Mouse (Mus musculus) A20 (cell line): Measurements from ENCODE around the gene Gm45713.
A peak's percentile ranks its signal among the peaks of the same experiment; 100 is the strongest.
"Not testable (repeated sequence)": the region's sequence is repeated elsewhere in the genome, so short reads cannot be mapped to it uniquely, and the experiment has no call there.

Source experiments
- DNase-seq: peaks from one replicate; pipeline ENCODE4 v3.0.0-alpha.2; 2011; ENCODE audit warnings: low read depth, low spot score

Gene Gm45713

GRCm38 (mm10) chr7:45095965-45096364 is 40.1 kb downstream of the Gm45713 start:
- not testable (repeated sequence) for DNase-seq

DNA sequence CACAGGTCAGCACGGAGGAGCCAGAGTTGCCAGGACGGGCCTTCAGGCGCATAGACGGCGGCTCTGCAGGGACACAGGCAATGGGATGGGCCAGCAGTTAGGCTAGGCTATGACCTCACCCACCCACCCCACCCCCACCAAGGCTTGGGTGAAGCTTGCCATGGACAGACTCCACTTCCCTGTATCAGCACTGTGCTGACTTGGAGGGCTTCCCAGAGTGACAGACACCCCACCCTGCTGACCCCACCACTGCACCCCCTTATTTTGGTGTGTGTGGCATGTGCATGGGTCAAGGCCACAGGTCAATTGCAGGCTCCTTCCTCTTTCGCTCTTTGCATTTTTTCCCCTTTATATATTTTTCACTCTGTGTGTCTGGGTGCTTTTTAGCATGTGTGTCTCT is 40.7 kb downstream of the Gm45713 start:
- DNase-seq, result peak; percentile 67

DNA sequence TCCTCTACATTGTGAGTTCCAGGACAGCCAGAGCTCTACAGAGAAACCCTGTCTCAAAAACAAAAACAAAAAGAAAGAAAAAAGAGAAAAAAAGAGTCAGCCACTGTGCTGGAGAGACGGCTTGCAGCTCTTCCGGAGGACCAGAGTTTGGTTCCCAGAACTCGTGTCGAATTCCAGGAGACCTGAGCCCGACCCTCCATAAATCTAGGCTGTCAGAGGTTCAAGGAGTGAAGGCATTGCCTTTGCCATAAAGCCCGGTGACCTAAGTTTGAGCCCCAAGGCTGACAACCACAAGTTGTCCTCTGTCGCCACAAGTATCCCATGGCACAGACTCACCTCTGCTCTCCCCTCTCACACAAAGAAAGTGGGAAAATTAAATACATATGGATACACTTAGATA is 41.9 kb downstream of the Gm45713 start:
- DNase-seq, result no peak

- no peak for DNase-seq
These were observed 42.5 kb downstream of the Gm45713 start for GRCm38 (mm10) chr7:45093516-45093905.

- no peak for DNase-seq
These were observed 43.1 kb downstream of the Gm45713 start for GRCm38 (mm10) chr7:45092828-45093515.

- DNase-seq, result no peak
These were observed 44.0 kb downstream of the Gm45713 start, which contains the start of gene Rcn3 for GRCm38 (mm10) chr7:45092048-45092447. Gene Rcn3 (minus strand): TSS chr7:45092221.

- DNase-seq, result no peak
These were observed 44.7 kb downstream of the Gm45713 start for GRCm38 (mm10) chr7:45091001-45091990.

DNA sequence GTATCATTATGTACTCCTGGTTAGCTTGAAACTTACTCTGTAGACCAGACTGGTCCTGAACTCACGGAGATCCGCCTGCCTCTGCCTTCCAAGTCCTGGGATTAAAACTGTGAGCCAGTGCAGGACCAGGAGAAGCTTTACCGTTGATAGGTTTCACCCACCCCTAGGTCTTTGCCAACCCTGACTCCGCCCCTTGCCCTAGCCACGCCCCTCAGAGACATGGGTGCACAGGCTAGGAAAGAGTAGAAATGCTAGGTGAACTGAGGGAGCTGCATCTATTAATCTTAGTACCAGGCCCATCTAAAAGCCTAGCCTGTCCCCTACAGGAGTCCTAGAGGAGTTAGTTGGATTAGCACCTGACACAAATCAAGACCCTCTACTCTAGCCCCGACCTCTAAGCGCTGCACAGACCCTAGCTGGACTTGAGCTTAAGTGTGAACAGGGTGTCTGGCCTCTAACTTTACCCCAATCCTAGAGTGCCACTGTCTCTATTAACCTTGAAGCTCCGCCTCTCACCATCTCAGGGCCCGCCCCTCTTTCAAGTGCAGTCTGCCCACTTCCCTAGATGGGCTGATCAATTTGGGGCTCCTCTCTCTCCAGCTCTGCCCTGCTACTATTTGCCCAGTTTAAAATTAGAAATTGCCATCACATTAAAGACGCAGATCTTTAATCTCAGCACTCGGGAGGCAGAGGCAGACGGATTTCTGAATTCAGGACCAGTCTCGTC is 45.6 kb downstream of the Gm45713 start:
- no peak for DNase-seq

GRCm38 (mm10) chr7:45088597-45088996 is 47.4 kb downstream of the Gm45713 start:
- no peak for DNase-seq

DNA sequence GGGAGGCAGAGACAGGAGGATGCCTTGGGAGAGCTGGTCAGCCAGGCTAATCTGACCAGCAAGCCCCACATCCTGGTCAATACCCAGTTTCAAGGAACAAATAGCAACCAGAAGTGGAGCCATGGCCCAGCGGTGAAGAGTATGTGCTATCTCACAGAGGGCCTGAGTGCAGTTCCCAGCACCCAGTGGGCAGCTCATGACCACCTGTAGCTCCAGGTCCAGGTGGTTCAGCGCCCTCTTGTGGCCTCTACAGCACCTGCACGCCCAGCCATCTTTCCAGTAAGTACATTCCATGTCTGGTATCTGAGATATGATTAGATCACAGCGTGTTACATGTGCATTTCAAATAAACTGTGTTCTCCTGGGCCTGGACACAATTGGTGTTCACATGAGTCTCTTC is 49.9 kb downstream of the Gm45713 start:
- DNase-seq, result no peak

- no peak for DNase-seq
These were observed 52.6 kb downstream of the Gm45713 start for GRCm38 (mm10) chr7:45083300-45083890.

DNA sequence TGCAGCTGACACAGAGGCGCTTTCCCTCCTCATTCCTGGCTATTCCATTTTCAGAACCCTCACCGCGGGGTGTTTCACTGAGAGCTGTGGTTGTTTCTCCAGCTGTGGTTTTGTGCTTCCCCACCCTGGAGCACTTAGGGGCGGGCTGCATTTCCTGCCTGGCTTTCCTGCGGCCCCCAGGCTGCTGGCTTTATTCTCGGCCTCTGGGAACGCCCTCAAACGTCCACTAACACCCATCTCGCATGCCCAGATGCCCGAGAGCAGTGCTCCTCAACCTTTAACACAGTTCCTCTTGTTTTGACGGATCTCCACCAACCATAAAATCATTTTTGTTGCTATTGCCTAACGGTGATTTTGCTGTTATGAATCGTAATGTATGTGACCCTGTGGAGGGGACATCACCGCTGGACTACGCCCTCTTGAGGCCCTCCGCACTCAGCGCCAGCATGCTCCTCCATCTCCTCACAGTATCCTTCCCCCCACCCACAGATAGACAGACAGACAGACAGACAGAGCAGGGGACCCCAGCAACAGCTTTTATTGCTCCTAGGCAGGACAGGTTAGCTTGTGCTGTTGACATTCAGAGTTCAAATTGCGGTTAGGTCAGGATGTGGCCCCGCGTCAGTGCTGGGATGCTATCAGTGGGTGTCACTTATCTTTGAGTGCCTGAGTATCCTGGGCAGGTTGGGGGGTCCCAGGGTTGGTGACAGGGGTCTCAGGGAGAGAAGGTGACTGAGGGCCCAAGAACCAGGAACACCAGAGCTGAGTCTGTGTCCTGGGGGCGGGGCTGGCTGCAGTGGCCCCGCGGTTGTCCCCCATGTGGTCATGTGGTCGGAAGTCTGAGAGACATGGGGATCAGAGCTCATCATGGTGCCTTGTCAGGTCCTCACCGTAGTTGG is 53.4 kb downstream of the Gm45713 start:
- DNase-seq, result no peak

- no peak for DNase-seq
These were observed 55.0 kb downstream of the Gm45713 start for GRCm38 (mm10) chr7:45081016-45081415.

DNA sequence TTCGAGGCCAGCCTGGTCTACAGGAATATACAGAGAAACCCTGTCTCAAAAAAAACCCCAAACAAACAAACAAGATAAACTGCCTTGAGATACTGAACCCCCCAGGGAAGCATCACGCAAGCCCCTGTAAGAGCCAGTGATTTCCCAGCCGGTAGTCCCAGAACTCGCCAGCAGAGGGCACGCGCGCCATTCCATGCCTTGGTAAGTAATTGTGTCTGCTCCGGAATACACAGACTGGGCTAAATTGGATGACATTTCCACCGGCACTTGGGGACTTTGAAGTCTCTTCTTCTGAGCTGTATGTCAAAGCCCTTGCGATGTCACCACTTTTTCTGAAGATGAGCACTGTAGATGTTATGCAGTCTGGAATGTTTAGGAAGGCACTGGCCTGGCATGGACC is 56.2 kb downstream of the Gm45713 start:
- peak; percentile 80 for DNase-seq

GRCm38 (mm10) chr7:45078513-45078912 is 57.5 kb downstream of the Gm45713 start:
- DNase-seq, result peak; percentile 73

GRCm38 (mm10) chr7:45077829-45078228 is 58.2 kb downstream of the Gm45713 start:
- DNase-seq, result no peak

- no peak for DNase-seq
These were observed 58.7 kb downstream of the Gm45713 start for GRCm38 (mm10) chr7:45077322-45077721.

- DNase-seq, result no peak
These were observed 59.5 kb downstream of the Gm45713 start for GRCm38 (mm10) chr7:45076501-45076900.
